Mouse (Mus musculus): ENCODE data around the gene Eif4a1.

DNA sequence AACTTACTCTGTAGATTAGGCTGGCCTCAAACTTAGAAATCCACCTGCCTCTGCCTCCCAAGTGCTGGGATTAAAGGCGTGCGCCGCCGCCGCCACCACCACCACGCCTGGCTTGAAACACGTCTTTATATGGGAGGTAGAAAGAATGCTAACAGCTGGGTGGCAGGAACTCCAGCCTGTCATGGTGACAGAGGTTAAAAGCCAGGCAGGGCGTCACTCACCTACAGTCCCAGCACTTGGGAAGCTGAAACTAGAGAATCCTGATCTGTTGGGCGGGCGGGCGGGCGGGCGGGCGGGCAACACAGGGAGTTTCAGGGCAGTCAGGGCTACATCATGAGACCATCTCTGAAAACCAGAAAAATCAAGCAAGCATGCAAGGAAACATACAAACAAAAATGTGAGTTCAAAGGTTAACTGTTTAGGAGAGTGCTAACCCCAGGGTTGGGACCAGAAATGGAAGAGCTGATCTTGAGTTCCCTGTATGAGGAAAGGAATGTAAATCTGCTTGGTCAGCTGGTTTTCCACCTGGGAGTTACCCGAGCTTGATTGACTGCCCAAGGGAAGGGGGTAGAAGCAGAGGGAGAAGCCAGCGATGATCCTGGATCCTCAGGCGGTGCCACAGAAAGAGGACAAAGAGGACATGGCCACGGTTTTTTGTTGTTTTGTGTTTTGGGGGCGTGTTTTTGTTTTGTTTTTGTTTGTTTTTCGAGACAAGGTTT is 40.9 kb upstream of the Eif4a1 start:
- TF ChIP-seq CTCF (IDR thresholded peaks at IDR 0.05; ENCODE audit: control insufficient read depth, insufficient read depth, low read length), result no peak
- TF ChIP-seq POLR2A (IDR thresholded peaks at IDR 0.05; ENCODE audit: borderline replicate concordance, control insufficient read depth, low read depth, low read length), result no peak

Data from bone marrow, adult 2 months (tissue).